Mouse (Mus musculus): ENCODE results near the gene Vmo1. TPM values are rescaled to one million over a fixed set of nuclear protein-coding genes. Genes with fewer than 3 reads are reported as not detected.
"Not testable (repeated sequence)": the region's sequence is repeated elsewhere in the genome, so short reads cannot be mapped to it uniquely, and the experiment has no call there.

The Vmo1 gene
- total RNA-seq (2021), result not detected
- long read RNA-seq, experiment 1, result 0 reads
- long read RNA-seq, experiment 2, result 0 reads

GRCm38 (mm10) chr11:70514288-70514687 is at the start of gene Vmo1:
Vmo1 (minus strand) TSS chr11:70514616.
- no peak for DNase-seq (ENCODE audit: low spot score)

- no peak for DNase-seq (ENCODE audit: low spot score)
Observed at GRCm38 (mm10) chr11:70563470-70564275, 49.3 kb upstream of the Vmo1 start.

GRCm38 (mm10) chr11:70562995-70563469 is 48.6 kb upstream of the Vmo1 start:
- no peak for DNase-seq (ENCODE audit: low spot score)

- peak; percentile 86 for DNase-seq (ENCODE audit: low spot score)
Observed at GRCm38 (mm10) chr11:70562287-70562994, 48.0 kb upstream of the Vmo1 start, which contains the start of gene Mink1. Mink1 (plus strand) TSS chr11:70562881.

GRCm38 (mm10) chr11:70561937-70562286 is 47.5 kb upstream of the Vmo1 start:
- no peak for DNase-seq (ENCODE audit: low spot score)

- DNase-seq (ENCODE audit: low spot score), result no peak
Observed at GRCm38 (mm10) chr11:70557545-70557944, 43.1 kb upstream of the Vmo1 start.

GRCm38 (mm10) chr11:70553940-70554339 is 39.5 kb upstream of the Vmo1 start:
- no peak for DNase-seq (ENCODE audit: low spot score)

- DNase-seq (ENCODE audit: low spot score), result no peak
Observed at GRCm38 (mm10) chr11:70551526-70551925, 37.1 kb upstream of the Vmo1 start.

- DNase-seq (ENCODE audit: low spot score), result peak; percentile 59
Observed at GRCm38 (mm10) chr11:70544496-70544895, 30.1 kb upstream of the Vmo1 start.

- no peak for DNase-seq (ENCODE audit: low spot score)
Observed at GRCm38 (mm10) chr11:70541415-70541814, 27.0 kb upstream of the Vmo1 start.

- no peak for DNase-seq (ENCODE audit: low spot score)
Observed at GRCm38 (mm10) chr11:70540928-70541327, 26.5 kb upstream of the Vmo1 start.

GRCm38 (mm10) chr11:70539877-70540587 is 25.6 kb upstream of the Vmo1 start, which contains the start of gene Pld2:
Pld2 (plus strand) TSS chr11:70540064.
- DNase-seq (ENCODE audit: low spot score), result peak; percentile 83

- no peak for DNase-seq (ENCODE audit: low spot score)
Observed at GRCm38 (mm10) chr11:70539423-70539822, 25.0 kb upstream of the Vmo1 start.

- DNase-seq (ENCODE audit: low spot score), result no peak
Observed at GRCm38 (mm10) chr11:70532839-70533238, 18.4 kb upstream of the Vmo1 start, which contains the start of gene Gm40193. Gm40193 (minus strand) TSS chr11:70532939.

- DNase-seq (ENCODE audit: low spot score), result not testable (repeated sequence)
Observed at GRCm38 (mm10) chr11:70531065-70531464, 16.6 kb upstream of the Vmo1 start.

- no peak for DNase-seq (ENCODE audit: low spot score)
Observed at GRCm38 (mm10) chr11:70528610-70529009, 14.2 kb upstream of the Vmo1 start.

- no peak for DNase-seq (ENCODE audit: low spot score)
Observed at GRCm38 (mm10) chr11:70526211-70526610, 11.8 kb upstream of the Vmo1 start.

- DNase-seq (ENCODE audit: low spot score), result no peak
Observed at GRCm38 (mm10) chr11:70525726-70526125, 11.3 kb upstream of the Vmo1 start.

GRCm38 (mm10) chr11:70525184-70525678 is 10.8 kb upstream of the Vmo1 start, which contains the start of gene Psmb6:
Psmb6 (plus strand) TSS chr11:70525367.
- DNase-seq (ENCODE audit: low spot score), result peak; percentile 95

GRCm38 (mm10) chr11:70524782-70525181 is 10.4 kb upstream of the Vmo1 start:
- no peak for DNase-seq (ENCODE audit: low spot score)

- DNase-seq (ENCODE audit: low spot score), result not testable (repeated sequence)
Observed at GRCm38 (mm10) chr11:70523306-70523989, 9.0 kb upstream of the Vmo1 start.
